Mouse (Mus musculus): ENCODE results near the gene Skp1a.

Gene Skp1a

GRCm38 (mm10) chr11:52253674-52254375 is 22.0 kb downstream of the Skp1a start:
- DNase-seq (ENCODE audit: low read depth): peak; percentile 78

GRCm38 (mm10) chr11:52255077-52255476 is 23.3 kb downstream of the Skp1a start:
- no peak for DNase-seq (ENCODE audit: low read depth)

- no peak for DNase-seq (ENCODE audit: low read depth)
Observed at GRCm38 (mm10) chr11:52257376-52257775, 25.6 kb downstream of the Skp1a start.

- DNase-seq (ENCODE audit: low read depth): no peak
Observed at GRCm38 (mm10) chr11:52258711-52259110, 26.9 kb downstream of the Skp1a start.

GRCm38 (mm10) chr11:52260878-52261277 is 29.1 kb downstream of the Skp1a start:
- DNase-seq (ENCODE audit: low read depth): peak; percentile 73

GRCm38 (mm10) chr11:52261937-52262336 is 30.1 kb downstream of the Skp1a start:
- peak; percentile 84 for DNase-seq (ENCODE audit: low read depth)

- DNase-seq (ENCODE audit: low read depth): no peak
Observed at GRCm38 (mm10) chr11:52262338-52262737, 30.5 kb downstream of the Skp1a start.

- peak; percentile 31 for DNase-seq (ENCODE audit: low read depth)
Observed at GRCm38 (mm10) chr11:52264871-52265270, 33.1 kb downstream of the Skp1a start.

- DNase-seq (ENCODE audit: low read depth): peak; percentile 91
Observed at GRCm38 (mm10) chr11:52265616-52266307, 34.0 kb downstream of the Skp1a start.

- peak; percentile 56 for DNase-seq (ENCODE audit: low read depth)
Observed at GRCm38 (mm10) chr11:52267271-52267670, 35.5 kb downstream of the Skp1a start.

- DNase-seq (ENCODE audit: low read depth): peak; percentile 80
Observed at GRCm38 (mm10) chr11:52268104-52268835, 36.5 kb downstream of the Skp1a start.

- DNase-seq (ENCODE audit: low read depth): no peak
Observed at GRCm38 (mm10) chr11:52269841-52270240, 38.0 kb downstream of the Skp1a start.

GRCm38 (mm10) chr11:52271765-52272495 is 40.1 kb downstream of the Skp1a start:
- no peak for DNase-seq (ENCODE audit: low read depth)

- DNase-seq (ENCODE audit: low read depth): no peak
Observed at GRCm38 (mm10) chr11:52272619-52273018, 40.8 kb downstream of the Skp1a start.

GRCm38 (mm10) chr11:52273183-52273941 is 41.6 kb downstream of the Skp1a start:
- no peak for DNase-seq (ENCODE audit: low read depth)

GRCm38 (mm10) chr11:52273942-52274330 is 42.1 kb downstream of the Skp1a start:
- DNase-seq (ENCODE audit: low read depth): peak; percentile 81

- peak; percentile 72 for DNase-seq (ENCODE audit: low read depth)
Observed at GRCm38 (mm10) chr11:52274456-52275112, 42.8 kb downstream of the Skp1a start.

GRCm38 (mm10) chr11:52275366-52275765 is 43.6 kb downstream of the Skp1a start:
- DNase-seq (ENCODE audit: low read depth): peak; percentile 85

- DNase-seq (ENCODE audit: low read depth): no peak
Observed at GRCm38 (mm10) chr11:52275774-52276555, 44.2 kb downstream of the Skp1a start.

GRCm38 (mm10) chr11:52276961-52277391 is 45.2 kb downstream of the Skp1a start:
- peak; percentile 29 for DNase-seq (ENCODE audit: low read depth)

Data from induced T-regulatory cell, adult 2 months (primary cell).